Mouse (Mus musculus) bone marrow, adult 2 months (tissue): ENCODE measurements around the gene Opa1. TPM values are rescaled to one million over a fixed set of nuclear protein-coding genes. Genes with fewer than 3 reads are reported as not detected.

Experiments used
- H3K27ac ChIP-seq: fragments of 200-500 bp; 2 replicates; pipeline ENCODE4 v1.5.1; 2012; ENCODE audit warnings: low read depth, mild to moderate bottlenecking, control low read depth, inconsistent platforms, low read length; ENCODE audit not compliant: control insufficient read depth, poor library complexity, insufficient read depth
- H3K4me1 ChIP-seq: fragments of 200-500 bp; 2 replicates; pipeline ENCODE4 v1.6.1; 2011; ENCODE audit warnings: low read length; ENCODE audit not compliant: control insufficient read depth, insufficient read depth
- H3K4me3 ChIP-seq: fragments of 200-500 bp; replicated peaks from 2 replicates; pipeline ENCODE3; 2011; ENCODE audit warnings: mild to moderate bottlenecking, low read depth, low read length, control low read depth; ENCODE audit not compliant: control insufficient read depth
- CTCF ChIP-seq: fragments of 200-500 bp; IDR thresholded peaks from 2 replicates; pipeline ENCODE4 v1.5.1; 2011; ENCODE audit warnings: low read length, control low read depth; ENCODE audit not compliant: control insufficient read depth, insufficient read depth
- POLR2A ChIP-seq: fragments of 200-500 bp; IDR thresholded peaks from 2 replicates; pipeline ENCODE4 v1.6.1; 2011; ENCODE audit warnings: low read depth, mild to moderate bottlenecking, control low read depth, low read length, borderline replicate concordance; ENCODE audit not compliant: control insufficient read depth
- WGBS: fragments of 180-500 bp; shearing (Covaris S2); methylation state at CpG from one replicate; pipeline ENCODE4 v1.1.7; 2018; 5-methylcytosine and 5-hydroxymethylcytosine counted together
- polyA plus RNA-seq: library from polyadenylated mRNA; stranded (reverse); fragments of >200 nt; gene quantifications from 2 replicates; pipeline ENCODE4 v1.2.4, GENCODE M21; 2011; ENCODE audit warnings: low replicate concordance; ENCODE audit not compliant: missing spikeins, insufficient read depth, insufficient read length

Opa1 gene
- polyA plus RNA-seq, 1 experiment: 13.1 TPM

GRCm38 (mm10) chr16:29657650-29658548 lies 78.8 kb downstream of the Opa1 start:
- TF ChIP-seq CTCF: no peak
- no peak for TF ChIP-seq POLR2A
- Histone ChIP-seq H3K27ac (no peak overlapping the region), H3K4me1 (no peaks in the 10 kb centered on the region; the same call in none of the 2 replicates), H3K4me3 (no peak overlapping the region)
- 24% methylated on average over 18 of the region's 18 CpGs for WGBS

- no peak for TF ChIP-seq CTCF
- TF ChIP-seq POLR2A: no peak
- H3K4me1 ChIP-seq: no peaks in the 10 kb centered on the region; the same call in none of the 2 replicates
- WGBS: 80% methylated on average over 13 of the region's 13 CpGs
- H3K4me3 ChIP-seq: no peak overlapping the region
- H3K27ac ChIP-seq: no peak overlapping the region
These were observed 80.1 kb downstream of the Opa1 start for GRCm38 (mm10) chr16:29659101-29659810.

GRCm38 (mm10) chr16:29663042-29663758 lies 84.1 kb downstream of the Opa1 start:
- WGBS: 83% methylated on average over 6 of the region's 6 CpGs
- H3K4me3 ChIP-seq: no peak overlapping the region
- TF ChIP-seq CTCF: no peak
- TF ChIP-seq POLR2A: no peak

GRCm38 (mm10) chr16:29664392-29664791 lies 85.3 kb downstream of the Opa1 start:
- no peaks in the 10 kb centered on the region; the same call in 1 of the 2 replicates for H3K4me1 ChIP-seq
- 72% methylated on average over 4 of the region's 4 CpGs for WGBS
- no peak for TF ChIP-seq POLR2A
- no peak for TF ChIP-seq CTCF
- H3K27ac ChIP-seq: no peak overlapping the region
- H3K4me3 ChIP-seq: no peak overlapping the region

More at GRCm38 (mm10) chr16:29663042-29663758, 84.1 kb downstream of the Opa1 start:
- H3K4me1 ChIP-seq: no peaks in the 10 kb centered on the region; the same call in none of the 2 replicates
- H3K27ac ChIP-seq: no peak overlapping the region

DNA sequence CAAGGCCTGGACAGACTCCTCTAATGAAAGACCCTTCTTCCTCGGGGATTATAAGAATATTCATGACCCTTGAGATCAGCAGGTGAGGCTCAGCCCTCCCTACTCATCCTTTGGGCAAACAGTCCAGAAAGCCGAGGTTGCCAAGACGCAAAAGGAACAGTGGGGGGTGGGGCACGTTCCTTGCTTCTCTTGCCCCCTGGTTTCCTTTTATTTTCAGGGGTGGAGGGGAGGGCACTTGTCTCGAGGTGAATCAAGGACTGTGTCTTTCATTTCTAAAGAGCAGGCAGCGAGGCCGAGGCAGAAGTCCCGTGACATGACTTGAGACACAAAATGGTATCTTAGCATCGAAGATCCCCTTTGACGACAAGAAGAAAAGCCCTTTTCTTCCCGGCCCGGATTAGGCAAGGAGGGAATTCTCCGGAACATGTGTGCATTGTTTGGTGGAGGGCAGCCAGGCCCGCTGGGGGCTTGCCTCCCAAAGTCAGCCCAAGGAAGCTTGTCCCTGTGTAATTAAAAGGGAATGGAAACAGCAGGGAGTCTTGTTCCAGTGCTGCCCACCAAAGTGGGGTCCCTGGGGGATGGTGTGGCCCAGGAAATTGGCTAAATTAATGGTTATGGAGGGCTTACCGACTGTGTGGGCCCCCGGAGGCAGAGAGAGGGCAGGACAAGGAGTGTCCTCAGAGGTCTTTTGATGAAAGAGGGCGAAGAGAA lies 88.0 kb downstream of the Opa1 start:
- TF ChIP-seq POLR2A: no peak
- no peak for TF ChIP-seq CTCF
- WGBS: 64% methylated on average over 17 of the region's 17 CpGs
- Histone ChIP-seq H3K4me1 (no peaks in the 10 kb centered on the region; the same call in 1 of the 2 replicates), H3K27ac (no peak overlapping the region), H3K4me3 (no peak overlapping the region)

DNA sequence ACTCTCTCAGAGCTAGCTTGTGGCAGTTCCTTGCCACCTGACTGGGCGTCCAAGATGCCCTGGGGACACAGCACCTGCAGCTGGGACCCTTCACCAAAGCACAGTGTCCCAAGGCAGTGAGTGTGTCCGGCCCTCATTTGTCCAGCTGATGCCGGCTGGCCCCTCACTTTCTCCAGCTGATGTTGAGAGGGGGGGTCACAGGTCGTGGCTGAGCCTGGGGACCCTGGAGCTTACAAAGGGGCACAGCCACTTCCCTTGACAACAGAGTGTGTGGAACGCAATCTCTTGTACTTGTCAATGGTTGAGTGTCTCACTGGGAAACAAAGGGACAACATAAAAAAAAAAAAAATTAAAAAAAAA lies 88.5 kb downstream of the Opa1 start:
- Histone ChIP-seq H3K4me1 (no peaks in the 10 kb centered on the region; the same call in 1 of the 2 replicates), H3K27ac (no peak overlapping the region), H3K4me3 (no peak overlapping the region)
- TF ChIP-seq POLR2A (no peak), CTCF (no peak)
- 70% methylated on average over 5 of the region's 5 CpGs for WGBS

GRCm38 (mm10) chr16:29668451-29668850 lies 89.3 kb downstream of the Opa1 start:
- no peak overlapping the region for H3K27ac ChIP-seq
- H3K4me1 ChIP-seq: no peaks in the 10 kb centered on the region; the same call in 1 of the 2 replicates
- no peak overlapping the region for H3K4me3 ChIP-seq
- WGBS: 90% methylated on average over 12 of the region's 12 CpGs
- no peak for TF ChIP-seq POLR2A
- TF ChIP-seq CTCF: no peak

GRCm38 (mm10) chr16:29670806-29671205 lies 91.7 kb downstream of the Opa1 start:
- no peak overlapping the region for H3K4me3 ChIP-seq
- no peaks in the 10 kb centered on the region; the same call in 1 of the 2 replicates for H3K4me1 ChIP-seq
- 85% methylated on average over 3 of the region's 3 CpGs for WGBS
- no peak overlapping the region for H3K27ac ChIP-seq
- TF ChIP-seq POLR2A (no peak), CTCF (no peak)
